Mouse (Mus musculus) limb, embryonic 11.5 days (tissue): Measurements from ENCODE around the gene Kif20b. TPM values are rescaled to one million over a fixed set of nuclear protein-coding genes. Genes with fewer than 3 reads are reported as not detected.

Source experiments
- ATAC-seq: fragments of 200-750 bp; cut with Nextera tagmentation; 2 replicates; pipeline ENCODE4 v1.8.0; 2017; ENCODE audit warnings: low read depth; ENCODE audit not compliant: insufficient number of reproducible peaks, low FRiP score, low TSS enrichment
- DNase-seq: peaks from one replicate; pipeline ENCODE4 v3.0.0-alpha.2; 2015; ENCODE audit warnings: low spot score
- H3K27ac ChIP-seq: fragments of 300-500 bp; sonication (generic); replicated peaks from 2 replicates; pipeline ENCODE4 v1.5.1; 2014; ENCODE audit warnings: low read depth, mild to moderate bottlenecking, low read length
- H3K27me3 ChIP-seq: fragments of 300-500 bp; sonication (generic); 2 replicates; pipeline ENCODE4 v1.6.1; 2014; ENCODE audit warnings: mild to moderate bottlenecking, low read length, mixed read lengths; ENCODE audit not compliant: control insufficient read depth, insufficient read depth
- H3K36me3 ChIP-seq: fragments of 300-500 bp; sonication (generic); 2 replicates; pipeline ENCODE4 v1.6.1; 2014; ENCODE audit warnings: mild to moderate bottlenecking, low read length, moderate library complexity, mixed read lengths; ENCODE audit not compliant: control insufficient read depth, insufficient read depth
- H3K4me1 ChIP-seq: fragments of 300-500 bp; sonication (generic); 2 replicates; pipeline ENCODE4 v1.6.1; 2014; ENCODE audit warnings: low read length, mixed read lengths; ENCODE audit not compliant: control insufficient read depth, insufficient read depth
- H3K4me2 ChIP-seq: fragments of 300-500 bp; sonication (generic); 2 replicates; pipeline ENCODE4 v1.6.1; 2014; ENCODE audit warnings: low read depth, mild to moderate bottlenecking, moderate library complexity; ENCODE audit not compliant: severe bottlenecking
- H3K4me3 ChIP-seq: fragments of 300-500 bp; sonication (generic); 2 replicates; pipeline ENCODE4 v1.5.1; 2014; ENCODE audit warnings: low read depth, low read length
- H3K9ac ChIP-seq: fragments of 300-500 bp; sonication (generic); 2 replicates; pipeline ENCODE4 v1.6.1; 2014; ENCODE audit warnings: mild to moderate bottlenecking, low read length
- H3K9me3 ChIP-seq: fragments of 300-500 bp; sonication (generic); 2 replicates; pipeline ENCODE4 v1.6.1; 2016; ENCODE audit warnings: low read length; ENCODE audit not compliant: control insufficient read depth
- WGBS: fragments of 180-500 bp; shearing (Covaris S2); extraction: QIAGEN DNeasy Blood & Tissue Kit; methylation state at CpG from one replicate; pipeline ENCODE4 v1.1.7; 2014; 5-methylcytosine and 5-hydroxymethylcytosine counted together
- polyA plus RNA-seq: library from polyadenylated mRNA; unstranded; fragments of >200 nt; fragmentation: Nextera tagmentation; extraction: Ambion mirVana; gene quantifications from 2 replicates; pipeline ENCODE4 v1.2.1, GENCODE M21; 2014

Gene Kif20b
- polyA plus RNA-seq, 1 experiment from 2014 or later, result 77.8 TPM

GRCm38 (mm10) chr19:34947206-34947605 is 25.0 kb downstream of the Kif20b start:
- no peaks in the 10 kb centered on the region for H3K27me3 ChIP-seq
- H3K4me3 ChIP-seq, result no peak overlapping the region
- peaks cover 8% of the 10 kb centered on the region; the same call in 1 of the 2 replicates for H3K36me3 ChIP-seq
- no peak overlapping the region for H3K9ac ChIP-seq
- no peak for ATAC-seq
- no peak overlapping the region for H3K27ac ChIP-seq
- H3K4me2 ChIP-seq, result no peak overlapping the region
- no peak for DNase-seq
- H3K9me3 ChIP-seq, result no peaks in the 10 kb centered on the region
- WGBS, result 97% methylated on average over 1 of the region's 1 CpGs
- no peaks in the 10 kb centered on the region for H3K4me1 ChIP-seq

DNA sequence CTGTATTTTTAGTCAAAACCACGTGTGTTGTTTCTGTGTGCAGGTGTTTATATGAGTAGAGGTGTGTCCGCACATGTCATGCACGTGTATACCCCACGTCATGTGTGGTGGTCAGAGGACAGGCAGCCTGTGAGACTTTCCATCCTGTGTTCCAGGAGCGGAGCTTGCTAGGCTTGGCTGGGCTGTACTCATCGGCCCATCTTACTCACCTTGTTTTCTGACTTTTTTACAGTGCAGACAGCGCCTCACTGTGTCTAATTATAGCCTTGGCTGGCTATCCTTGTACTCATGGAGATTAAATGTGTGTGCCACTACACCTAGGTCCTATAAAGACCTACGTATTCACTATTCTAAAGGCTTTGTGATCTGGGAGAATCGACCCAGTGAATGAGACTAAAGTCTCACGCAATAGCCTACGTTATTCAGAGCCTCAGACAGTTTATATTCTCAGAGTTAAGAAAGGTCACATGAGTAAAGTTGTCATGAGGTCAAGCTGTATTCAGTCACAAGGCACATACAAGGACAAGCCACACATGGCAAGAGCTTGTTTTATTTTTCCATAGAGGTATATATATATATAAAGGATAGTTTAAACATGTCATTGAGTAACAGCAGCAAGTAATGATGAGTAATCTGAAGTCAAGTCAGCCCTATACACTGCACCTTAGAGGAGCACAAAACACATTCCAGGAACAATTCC is 31.8 kb downstream of the Kif20b start:
- H3K9ac ChIP-seq, result no peak overlapping the region
- no peak overlapping the region for H3K4me3 ChIP-seq
- no peak for DNase-seq
- peaks cover 12% of the 10 kb centered on the region; the same call in 1 of the 2 replicates for H3K36me3 ChIP-seq
- no peak for ATAC-seq
- no peak overlapping the region for H3K4me2 ChIP-seq
- H3K9me3 ChIP-seq, result no peaks in the 10 kb centered on the region
- H3K27me3 ChIP-seq, result no peaks in the 10 kb centered on the region
- WGBS, result 94% methylated on average over 11 of the region's 11 CpGs
- no peak overlapping the region for H3K27ac ChIP-seq
- H3K4me1 ChIP-seq, result no peaks in the 10 kb centered on the region

DNA sequence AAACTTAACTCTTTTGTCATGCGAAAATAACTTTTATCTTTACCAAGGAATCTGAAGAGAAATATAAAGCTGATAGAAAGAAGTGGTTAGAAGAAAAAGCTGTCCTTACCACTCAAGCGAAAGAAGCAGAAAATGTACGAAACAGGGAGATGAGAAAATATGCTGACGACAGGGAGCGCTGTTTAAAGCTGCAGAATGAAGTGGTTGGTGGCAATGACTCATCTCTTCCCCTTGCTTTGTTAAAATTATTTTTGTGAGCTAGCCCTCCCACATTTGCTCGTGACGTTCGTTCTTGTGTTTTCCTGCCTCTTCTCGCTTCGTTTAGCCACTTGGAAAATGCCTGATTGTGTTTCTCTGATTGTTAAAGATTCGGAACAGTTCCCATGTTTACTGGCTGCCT is 37.2 kb downstream of the Kif20b start:
- DNase-seq, result no peak
- H3K27me3 ChIP-seq, result no peaks in the 10 kb centered on the region
- H3K4me3 ChIP-seq, result no peak overlapping the region
- peaks cover 5% of the 10 kb centered on the region for H3K36me3 ChIP-seq
- no peak overlapping the region for H3K27ac ChIP-seq
- H3K9ac ChIP-seq, result no peak overlapping the region
- no peaks in the 10 kb centered on the region for H3K9me3 ChIP-seq
- H3K4me1 ChIP-seq, result no peaks in the 10 kb centered on the region
- WGBS, result 93% methylated on average over 11 of the region's 11 CpGs
- no peak overlapping the region for H3K4me2 ChIP-seq
- ATAC-seq, result no peak

DNA sequence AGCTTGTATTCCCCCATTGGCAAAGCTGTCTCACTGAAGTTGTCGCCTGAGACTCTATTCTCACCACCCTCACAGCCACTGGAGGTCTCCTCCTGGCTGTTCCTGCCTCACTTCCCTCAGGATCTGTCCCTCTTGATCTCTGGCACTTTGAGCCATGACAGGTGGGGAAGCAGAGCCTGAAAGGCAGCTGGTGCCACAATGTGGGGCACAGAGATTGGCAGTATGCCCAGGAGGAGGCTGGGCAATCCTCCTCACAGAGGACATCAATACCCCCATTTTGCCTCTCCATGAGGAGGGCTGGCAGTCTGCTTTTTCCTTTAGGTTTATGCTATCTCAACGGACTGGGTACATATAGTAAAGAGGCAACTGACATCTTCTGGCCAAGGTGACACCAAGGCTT is 62.6 kb downstream of the Kif20b start:
- WGBS, result 64% methylated on average over 2 of the region's 2 CpGs
- H3K4me2 ChIP-seq, result no peak overlapping the region
- H3K27me3 ChIP-seq, result no peaks in the 10 kb centered on the region
- DNase-seq (no peak), ATAC-seq (no peak)
- no peaks in the 10 kb centered on the region for H3K4me1 ChIP-seq
- no peak overlapping the region for H3K9ac ChIP-seq
- H3K4me3 ChIP-seq, result no peak overlapping the region
- H3K27ac ChIP-seq, result no peak overlapping the region
- no peaks in the 10 kb centered on the region for H3K36me3 ChIP-seq
- H3K9me3 ChIP-seq, result no peaks in the 10 kb centered on the region

DNA sequence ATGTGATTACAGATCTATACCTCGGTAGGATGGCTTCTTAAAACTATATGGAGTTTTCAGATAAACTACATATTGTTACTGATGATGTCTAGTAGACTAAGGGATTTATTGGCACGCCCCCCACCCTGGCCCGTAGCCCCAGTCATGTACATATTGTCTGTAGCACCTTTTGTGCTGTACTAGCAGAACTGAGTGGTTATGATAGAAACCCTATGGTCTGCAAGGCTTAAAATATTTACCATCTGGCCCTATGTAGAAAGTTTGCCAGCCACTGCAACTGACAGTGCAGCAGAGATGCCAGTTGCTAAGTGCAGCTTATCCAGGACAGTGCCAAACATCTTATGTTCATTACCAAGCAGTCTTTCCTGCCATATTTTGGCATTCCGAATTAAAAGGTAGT is 68.3 kb downstream of the Kif20b start:
- Histone ChIP-seq H3K4me1 (no peaks in the 10 kb centered on the region), H3K36me3 (no peaks in the 10 kb centered on the region), H3K9me3 (no peaks in the 10 kb centered on the region), H3K27ac (no peak overlapping the region), H3K4me3 (no peak overlapping the region), H3K27me3 (no peaks in the 10 kb centered on the region), H3K4me2 (no peak overlapping the region), H3K9ac (no peak overlapping the region)
- no peak for ATAC-seq
- DNase-seq, result no peak
- 72% methylated on average over 4 of the region's 4 CpGs for WGBS

GRCm38 (mm10) chr19:34992969-34993527 is 70.9 kb downstream of the Kif20b start:
- Histone ChIP-seq H3K27me3 (no peaks in the 10 kb centered on the region), H3K27ac (no peak overlapping the region), H3K4me3 (no peak overlapping the region), H3K9ac (no peak overlapping the region), H3K9me3 (no peaks in the 10 kb centered on the region), H3K4me2 (no peak overlapping the region), H3K4me1 (no peaks in the 10 kb centered on the region), H3K36me3 (no peaks in the 10 kb centered on the region)
- DNase-seq, result peak; percentile 71
- ATAC-seq, result no peak
- 27% methylated on average over 1 of the region's 1 CpGs for WGBS

- ATAC-seq, result no peak
- no peak overlapping the region for H3K27ac ChIP-seq
Measured at GRCm38 (mm10) chr19:35015058-35015457, 92.9 kb downstream of the Kif20b start.

GRCm38 (mm10) chr19:35017474-35018208 is 95.5 kb downstream of the Kif20b start:
- WGBS, result 48% methylated on average over 4 of the region's 4 CpGs
- Histone ChIP-seq H3K9me3 (no peaks in the 10 kb centered on the region), H3K36me3 (no peaks in the 10 kb centered on the region), H3K4me3 (no peak overlapping the region), H3K9ac (no peak overlapping the region), H3K27me3 (no peaks in the 10 kb centered on the region), H3K27ac (no peak overlapping the region), H3K4me1 (no peaks in the 10 kb centered on the region), H3K4me2 (no peak overlapping the region)
- ATAC-seq, result no peak
- no peak for DNase-seq

More at GRCm38 (mm10) chr19:35015058-35015457, 92.9 kb downstream of the Kif20b start:
- no peaks in the 10 kb centered on the region for H3K9me3 ChIP-seq
- no peak overlapping the region for H3K9ac ChIP-seq
- H3K36me3 ChIP-seq, result no peaks in the 10 kb centered on the region
- no peaks in the 10 kb centered on the region for H3K27me3 ChIP-seq
- no peak overlapping the region for H3K4me2 ChIP-seq
- no peak overlapping the region for H3K4me3 ChIP-seq
- DNase-seq, result no peak
- H3K4me1 ChIP-seq, result no peaks in the 10 kb centered on the region
- 76% methylated on average over 3 of the region's 3 CpGs for WGBS
